Mouse (Mus musculus): ENCODE results near the gene Ptpra. TPM values are rescaled to one million over a fixed set of nuclear protein-coding genes. Genes with fewer than 3 reads are reported as not detected.

The Ptpra gene
- polyA plus RNA-seq, 1 experiment from 2014 or later: 104 TPM

DNA sequence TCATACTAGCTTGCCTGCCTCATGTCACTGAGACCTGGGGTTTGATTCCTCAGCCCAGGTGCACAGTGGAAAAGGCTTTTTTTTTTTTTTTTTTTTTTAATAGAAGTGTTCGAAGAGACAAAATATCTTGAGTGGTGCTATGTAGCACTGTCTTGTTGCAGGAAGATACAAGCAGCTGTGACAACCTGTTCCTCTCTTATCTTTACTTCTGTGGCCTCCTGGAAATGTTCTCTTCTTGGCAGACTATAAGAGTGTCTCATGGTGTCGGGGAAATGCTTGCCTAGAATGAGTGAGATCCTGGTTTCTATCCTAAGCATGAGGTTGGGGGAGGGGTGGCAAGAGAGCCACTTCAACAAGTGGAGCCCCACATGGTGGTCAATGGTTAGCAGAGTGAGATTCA is 138.3 kb downstream of the Ptpra start:
- Histone ChIP-seq H3K4me1 (no peaks in the 10 kb centered on the region), H3K27ac (no peak overlapping the region), H3K36me3 (peaks cover 31% of the 10 kb centered on the region), H3K4me2 (replicated peaks) (no peak overlapping the region), H3K4me3 (no peak overlapping the region), H3K27me3 (peaks cover 11% of the 10 kb centered on the region), H3K9ac (no peak overlapping the region), H3K9me3 (no peaks in the 10 kb centered on the region)
- no peak for ATAC-seq (ENCODE audit: low FRiP score, low read depth)
- 74% methylated on average over 2 of the region's 2 CpGs for WGBS

GRCm38 (mm10) chr2:130589157-130589556 is 139.1 kb downstream of the Ptpra start:
- Histone ChIP-seq H3K9ac (no peak overlapping the region), H3K27ac (no peak overlapping the region), H3K27me3 (0 out of 2 replicates have a peak, but pooled peaks cover 4% of the 10 kb centered on the region), H3K4me2 (replicated peaks) (no peak overlapping the region), H3K36me3 (peaks cover 32% of the 10 kb centered on the region), H3K4me3 (no peak overlapping the region), H3K9me3 (no peaks in the 10 kb centered on the region), H3K4me1 (no peaks in the 10 kb centered on the region)
- no peak for ATAC-seq (ENCODE audit: low FRiP score, low read depth)
- WGBS: 73% methylated on average over 4 of the region's 4 CpGs

DNA sequence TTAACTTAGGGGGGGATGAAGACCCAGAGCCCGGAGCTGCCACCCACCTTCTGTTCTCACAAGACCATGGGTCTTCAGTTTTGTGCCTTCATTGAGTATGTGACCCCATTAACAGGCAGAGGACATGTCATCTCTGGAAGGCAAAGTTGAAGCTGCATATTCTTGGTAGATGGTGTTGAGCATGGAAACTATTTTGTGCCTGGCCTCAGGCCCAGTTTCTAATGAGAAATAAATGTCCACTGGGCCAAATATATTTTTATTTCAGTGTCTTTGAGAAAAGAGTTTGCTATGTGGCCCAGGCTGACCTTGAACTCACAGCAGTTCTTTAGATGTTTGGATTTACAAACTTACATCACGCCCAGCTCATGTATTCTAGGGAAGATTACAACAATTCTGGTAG is 139.7 kb downstream of the Ptpra start:
- H3K9ac ChIP-seq: no peak overlapping the region
- peaks cover 37% of the 10 kb centered on the region for H3K36me3 ChIP-seq
- no peak overlapping the region for H3K4me2 ChIP-seq (replicated peaks)
- no peak for ATAC-seq (ENCODE audit: low FRiP score, low read depth)
- no peaks in the 10 kb centered on the region for H3K4me1 ChIP-seq
- no peak overlapping the region for H3K27ac ChIP-seq
- no peaks in the 10 kb centered on the region for H3K27me3 ChIP-seq
- no peaks in the 10 kb centered on the region for H3K9me3 ChIP-seq
- WGBS: 88% methylated on average over 2 of the region's 2 CpGs
- H3K4me3 ChIP-seq: no peak overlapping the region

- Histone ChIP-seq H3K4me2 (replicated peaks) (no peak overlapping the region), H3K9ac (no peak overlapping the region), H3K27ac (no peak overlapping the region), H3K36me3 (peaks cover 48% of the 10 kb centered on the region), H3K9me3 (no peaks in the 10 kb centered on the region), H3K4me1 (no peaks in the 10 kb centered on the region), H3K27me3 (no peaks in the 10 kb centered on the region), H3K4me3 (no peak overlapping the region)
- no peak for ATAC-seq (ENCODE audit: low FRiP score, low read depth)
- 93% methylated on average over 2 of the region's 2 CpGs for WGBS
These were observed 140.9 kb downstream of the Ptpra start for GRCm38 (mm10) chr2:130591016-130591415.

DNA sequence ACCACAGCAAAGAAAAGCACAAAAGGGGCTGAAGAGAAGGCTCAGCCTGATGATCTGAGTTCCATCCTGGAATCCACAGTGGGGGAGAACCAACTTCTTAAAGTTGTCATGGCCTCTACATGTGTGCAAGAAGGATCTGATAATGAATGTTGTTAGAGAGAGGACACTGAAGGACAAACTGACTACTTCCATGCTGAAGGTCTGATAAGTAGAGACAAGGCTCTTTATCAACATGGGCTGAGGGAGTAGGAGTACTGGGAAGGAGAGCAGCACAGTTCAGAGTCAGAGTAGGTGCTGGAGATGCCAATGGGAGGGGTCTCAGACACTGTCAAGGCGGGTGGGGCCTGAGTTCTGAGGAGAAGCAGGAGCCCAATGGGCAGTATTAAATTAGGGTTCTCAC is 145.5 kb downstream of the Ptpra start:
- ATAC-seq (ENCODE audit: low FRiP score, low read depth): no peak
- 83% methylated on average over 1 of the region's 1 CpGs for WGBS
- no peak overlapping the region for H3K27ac ChIP-seq
- H3K9ac ChIP-seq: no peak overlapping the region
- no peak overlapping the region for H3K4me3 ChIP-seq
- H3K27me3 ChIP-seq: no peaks in the 10 kb centered on the region
- no peaks in the 10 kb centered on the region for H3K4me1 ChIP-seq
- peaks cover 72% of the 10 kb centered on the region for H3K36me3 ChIP-seq
- no peak overlapping the region for H3K4me2 ChIP-seq (replicated peaks)
- no peaks in the 10 kb centered on the region for H3K9me3 ChIP-seq

DNA sequence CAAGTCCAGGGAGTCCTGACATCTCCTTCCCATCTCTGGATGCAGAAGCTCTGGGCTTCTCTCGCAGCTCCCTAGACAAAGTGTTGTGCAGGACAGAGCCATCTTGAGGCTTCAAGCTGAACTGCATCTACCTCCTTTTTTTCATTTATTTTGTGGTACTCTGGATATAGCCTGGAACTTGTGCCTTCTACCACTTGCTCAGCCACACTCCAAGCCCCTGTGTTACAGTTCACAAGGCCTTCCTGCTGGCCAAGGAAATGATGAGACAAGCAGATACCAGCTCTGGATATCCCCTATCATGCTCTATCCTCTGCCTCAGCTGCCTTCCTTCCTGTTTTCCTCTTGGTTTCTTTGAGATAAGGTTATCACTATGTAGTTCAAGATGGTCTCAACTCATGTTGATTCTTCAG is 147.5 kb downstream of the Ptpra start:
- ATAC-seq (ENCODE audit: low FRiP score, low read depth): no peak
- Histone ChIP-seq H3K4me2 (replicated peaks) (no peak overlapping the region), H3K9ac (no peak overlapping the region), H3K27ac (no peak overlapping the region), H3K27me3 (no peaks in the 10 kb centered on the region), H3K4me3 (no peak overlapping the region), H3K9me3 (no peaks in the 10 kb centered on the region), H3K4me1 (no peaks in the 10 kb centered on the region), H3K36me3 (peaks cover 69% of the 10 kb centered on the region)
- WGBS: 24% methylated on average over 1 of the region's 1 CpGs

DNA sequence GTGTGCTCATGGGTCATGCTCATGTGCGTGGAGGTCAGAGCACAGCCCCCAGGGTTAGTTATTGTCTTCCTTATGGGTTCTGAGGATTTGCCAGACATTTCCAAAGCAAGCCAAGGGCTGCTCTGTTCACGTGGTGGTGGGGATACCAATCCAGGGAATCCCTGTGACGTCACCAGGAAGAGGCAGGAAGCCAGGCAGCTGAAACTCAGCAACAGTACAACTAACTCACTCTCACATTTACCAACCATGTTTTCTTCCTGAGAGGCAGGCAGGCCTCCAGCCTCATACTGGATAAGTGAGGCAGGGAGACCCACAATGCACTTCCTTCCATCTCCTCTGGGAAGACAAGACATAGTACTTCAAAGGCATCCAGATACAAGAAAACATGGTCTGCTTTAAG is 148.3 kb downstream of the Ptpra start:
- Histone ChIP-seq H3K36me3 (peaks cover 74% of the 10 kb centered on the region), H3K27ac (no peak overlapping the region), H3K27me3 (no peaks in the 10 kb centered on the region), H3K4me3 (no peak overlapping the region), H3K9ac (no peak overlapping the region), H3K4me1 (no peaks in the 10 kb centered on the region), H3K4me2 (replicated peaks) (no peak overlapping the region), H3K9me3 (no peaks in the 10 kb centered on the region)
- 85% methylated on average over 3 of the region's 3 CpGs for WGBS
- ATAC-seq (ENCODE audit: low FRiP score, low read depth): no peak

DNA sequence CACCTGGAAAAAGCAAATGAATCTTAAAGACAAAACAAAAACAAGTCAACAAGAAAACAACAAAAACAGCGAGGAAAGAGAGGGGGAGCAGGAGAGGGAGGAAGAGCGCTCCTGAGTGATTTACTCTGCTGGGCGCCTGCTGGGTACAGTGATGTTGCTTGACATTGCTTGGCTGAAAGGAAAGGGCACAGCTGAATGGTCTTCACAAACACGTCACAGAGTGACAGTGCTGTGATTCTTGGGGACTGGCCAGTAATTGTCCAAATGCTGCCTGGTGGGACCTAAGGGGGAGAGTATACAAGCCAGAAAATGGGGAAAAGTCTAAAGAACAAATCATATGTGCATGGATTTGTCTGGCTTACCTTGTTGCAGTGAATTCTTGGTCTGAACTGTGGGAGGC is 152.1 kb downstream of the Ptpra start:
- no peak overlapping the region for H3K27ac ChIP-seq
- no peak overlapping the region for H3K4me2 ChIP-seq (replicated peaks)
- H3K9ac ChIP-seq: no peak overlapping the region
- H3K4me1 ChIP-seq: no peaks in the 10 kb centered on the region
- H3K4me3 ChIP-seq: no peak overlapping the region
- no peaks in the 10 kb centered on the region for H3K9me3 ChIP-seq
- 84% methylated on average over 4 of the region's 4 CpGs for WGBS
- no peaks in the 10 kb centered on the region for H3K27me3 ChIP-seq
- no peak for ATAC-seq (ENCODE audit: low FRiP score, low read depth)
- peaks cover 59% of the 10 kb centered on the region for H3K36me3 ChIP-seq

Small RNAs within 50 kb of the gene (microRNA-seq; reads per million reads assigned to microRNA genes)
- gene Gm23876: not detected

Other genes starting within 250 kb of the Ptpra start
- 300 and 311 TPM in 2 replicates for gene Nop56, start 175.8 kb upstream of the Ptpra start, polyA plus RNA-seq (2015; fragmentation: Nextera tagmentation; extraction: Ambion mirVana)
- gene Idh3b, start 165.7 kb upstream of the Ptpra start, polyA plus RNA-seq (2015; fragmentation: Nextera tagmentation; extraction: Ambion mirVana): 155 and 158 TPM in 2 replicates
- 2.8 and 2.9 TPM in 2 replicates for gene Ebf4, start 155.1 kb upstream of the Ptpra start, polyA plus RNA-seq (2015; fragmentation: Nextera tagmentation; extraction: Ambion mirVana)
- gene Cpxm1, start 52.7 kb upstream of the Ptpra start, polyA plus RNA-seq (2015; fragmentation: Nextera tagmentation; extraction: Ambion mirVana): 137 and 145 TPM in 2 replicates
- 0.08 and 0.11 TPM in 2 replicates for gene Gm28372, start 45.0 kb upstream of the Ptpra start, polyA plus RNA-seq (2015; fragmentation: Nextera tagmentation; extraction: Ambion mirVana)
- gene 1700020A23Rik, start 45.0 kb upstream of the Ptpra start, polyA plus RNA-seq (2015; fragmentation: Nextera tagmentation; extraction: Ambion mirVana): not detected in 2 replicates
- not detected in 2 replicates for gene Tmem239, start 43.8 kb upstream of the Ptpra start, polyA plus RNA-seq (2015; fragmentation: Nextera tagmentation; extraction: Ambion mirVana)
- gene Vps16, start 25.9 kb upstream of the Ptpra start, polyA plus RNA-seq (2015; fragmentation: Nextera tagmentation; extraction: Ambion mirVana): 113 and 122 TPM in 2 replicates
- gene Pced1a, start 25.6 kb upstream of the Ptpra start, polyA plus RNA-seq (2015; fragmentation: Nextera tagmentation; extraction: Ambion mirVana): 16.1 and 16.4 TPM in 2 replicates
- gene Mrps26, start 113.5 kb downstream of the Ptpra start, polyA plus RNA-seq (2015; fragmentation: Nextera tagmentation; extraction: Ambion mirVana): 80.3 and 85.4 TPM in 2 replicates
- gene Oxt, start 125.9 kb downstream of the Ptpra start, polyA plus RNA-seq (2015; fragmentation: Nextera tagmentation; extraction: Ambion mirVana): not detected in 2 replicates
- not detected in 2 replicates for gene Avp, start 132.3 kb downstream of the Ptpra start, polyA plus RNA-seq (2015; fragmentation: Nextera tagmentation; extraction: Ambion mirVana)
- gene Fastkd5, start 179.7 kb downstream of the Ptpra start, polyA plus RNA-seq (2015; fragmentation: Nextera tagmentation; extraction: Ambion mirVana): 14.5 and 16.0 TPM in 2 replicates
- gene Ubox5, start 179.8 kb downstream of the Ptpra start, polyA plus RNA-seq (2015; fragmentation: Nextera tagmentation; extraction: Ambion mirVana): 15.0 and 16.2 TPM in 2 replicates
- gene Lzts3, start 192.5 kb downstream of the Ptpra start, polyA plus RNA-seq (2015; fragmentation: Nextera tagmentation; extraction: Ambion mirVana): 3.9 and 4.7 TPM in 2 replicates
- 58.5 and 64.3 TPM in 2 replicates for gene Ddrgk1, start 214.4 kb downstream of the Ptpra start, polyA plus RNA-seq (2015; fragmentation: Nextera tagmentation; extraction: Ambion mirVana)
- 126 and 131 TPM in 2 replicates for gene Itpa, start 217.3 kb downstream of the Ptpra start, polyA plus RNA-seq (2015; fragmentation: Nextera tagmentation; extraction: Ambion mirVana)
- gene Slc4a11, start 247.2 kb downstream of the Ptpra start, polyA plus RNA-seq (2015; fragmentation: Nextera tagmentation; extraction: Ambion mirVana): 1.4 and 1.7 TPM in 2 replicates